Mouse (Mus musculus): ENCODE results near the gene Dlg2.

DNA sequence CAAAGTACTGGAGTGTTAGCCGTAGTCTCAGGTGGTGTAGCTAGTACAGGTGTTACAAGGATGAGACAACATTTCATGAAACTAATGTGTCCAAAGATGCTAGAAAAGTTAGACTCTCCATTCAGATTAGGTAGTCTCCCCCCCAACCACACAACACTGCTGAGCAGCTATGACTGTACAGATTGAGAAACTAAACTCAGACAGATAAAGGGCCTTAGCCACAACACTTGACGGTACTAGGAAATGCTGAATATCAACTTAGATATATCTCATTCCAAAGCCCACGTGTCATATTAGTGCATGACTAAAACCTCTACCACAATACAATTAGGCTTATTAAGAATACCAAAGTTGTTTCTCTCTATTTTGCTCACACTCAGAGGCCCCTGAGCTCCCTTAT, 2006.9 kb downstream of the Dlg2 start:
- TF ChIP-seq POLR2A (IDR thresholded peaks at IDR 0.05; ENCODE audit: insufficient read depth, low read depth, low read length) (no peak), EP300 (IDR thresholded peaks at IDR 0.05; ENCODE audit: insufficient read depth, low read depth, low read length) (no peak), CTCF (IDR thresholded peaks at IDR 0.05) (no peak)
